Mouse (Mus musculus) ES-Bruce4 (cell line): ENCODE results near the gene Fam20b. TPM values are rescaled to one million over a fixed set of nuclear protein-coding genes. Genes with fewer than 3 reads are reported as not detected.
A peak's percentile ranks its signal among the peaks of the same experiment; 100 is the strongest.

Source experiments
- H3K27ac ChIP-seq: 2 replicates; pipeline ENCODE4 v1.5.1; 2012; ENCODE audit warnings: low read length, inconsistent platforms; ENCODE audit not compliant: insufficient read depth
- H3K27me3 ChIP-seq: 2 replicates; pipeline ENCODE4 v1.6.1; 2012; ENCODE audit warnings: mild to moderate bottlenecking, low read length, inconsistent platforms; ENCODE audit not compliant: control insufficient read depth, poor library complexity, insufficient read depth, severe bottlenecking
- H3K36me3 ChIP-seq: 2 replicates; pipeline ENCODE4 v1.6.1; 2012; ENCODE audit warnings: inconsistent platforms, mild to moderate bottlenecking, low read length, moderate library complexity; ENCODE audit not compliant: control insufficient read depth, poor library complexity, insufficient read depth, severe bottlenecking
- H3K4me1 ChIP-seq: one replicate; pipeline ENCODE4 v1.8.1; 2011; ENCODE audit warnings: low read length; ENCODE audit not compliant: control insufficient read depth, insufficient read depth
- H3K4me3 ChIP-seq: 2 replicates; pipeline ENCODE4 v1.5.1; 2011; ENCODE audit warnings: low read depth, mild to moderate bottlenecking, low read length
- H3K9ac ChIP-seq: 2 replicates; pipeline ENCODE4 v1.6.1; 2012; ENCODE audit warnings: low read depth, mild to moderate bottlenecking, inconsistent platforms; ENCODE audit not compliant: poor library complexity, severe bottlenecking
- H3K9me3 ChIP-seq: replicated peaks from 2 replicates; pipeline ENCODE4 v1.6.1; 2012; ENCODE audit warnings: mild to moderate bottlenecking, low read length, inconsistent platforms; ENCODE audit not compliant: control insufficient read depth, poor library complexity, insufficient read depth, severe bottlenecking
- CTCF ChIP-seq: IDR thresholded peaks from one replicate; pipeline ENCODE4 v1.8.1; 2011; ENCODE audit warnings: low read depth, low read length
- EP300 ChIP-seq: IDR thresholded peaks from 2 replicates; pipeline ENCODE4 v1.6.1; 2011; ENCODE audit warnings: low read depth, low read length; ENCODE audit not compliant: insufficient read depth
- POLR2A ChIP-seq: IDR thresholded peaks from one replicate; pipeline ENCODE4 v1.8.1; 2011; ENCODE audit warnings: low read length; ENCODE audit not compliant: insufficient read depth
- polyA plus RNA-seq: library from polyadenylated mRNA; stranded (reverse); fragments of >200 nt; gene quantifications from 2 replicates; pipeline ENCODE4 v1.2.4, GENCODE M21; 2011; ENCODE audit warnings: low read depth; ENCODE audit not compliant: missing spikeins, insufficient read depth, insufficient read length

Fam20b gene
- polyA plus RNA-seq, 1 experiment = 23.5 TPM

DNA sequence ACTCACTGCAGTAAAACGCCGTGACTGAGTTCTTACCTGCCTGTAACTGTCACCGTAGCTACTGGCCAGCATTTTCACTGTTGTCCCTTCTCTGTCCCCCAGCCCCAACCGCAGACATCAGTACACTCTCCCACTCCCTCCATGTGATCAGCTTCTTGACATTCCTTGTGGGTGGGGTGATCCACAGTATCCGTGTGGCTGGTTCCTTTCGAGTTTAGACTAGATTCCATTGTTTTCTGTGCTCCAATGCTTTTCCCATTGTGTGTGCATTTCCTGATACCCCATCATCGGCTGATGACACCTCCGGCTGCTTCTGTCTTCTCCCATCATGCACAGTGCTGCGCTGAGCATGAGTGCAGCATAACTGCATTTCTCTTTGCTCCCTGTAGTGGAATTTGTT lies 68.3 kb downstream of the Fam20b start:
- Histone ChIP-seq H3K4me3 (no peak overlapping the region), H3K9me3 (no peaks in the 10 kb centered on the region), H3K27ac (no peak overlapping the region), H3K36me3 (peaks cover 3% of the 10 kb centered on the region; the same call in 1 of the 2 replicates), H3K9ac (no peak overlapping the region), H3K4me1 (peaks cover 12% of the 10 kb centered on the region), H3K27me3 (no peaks in the 10 kb centered on the region)
- no peak for TF ChIP-seq CTCF
- no peak for TF ChIP-seq EP300
- TF ChIP-seq POLR2A = no peak

DNA sequence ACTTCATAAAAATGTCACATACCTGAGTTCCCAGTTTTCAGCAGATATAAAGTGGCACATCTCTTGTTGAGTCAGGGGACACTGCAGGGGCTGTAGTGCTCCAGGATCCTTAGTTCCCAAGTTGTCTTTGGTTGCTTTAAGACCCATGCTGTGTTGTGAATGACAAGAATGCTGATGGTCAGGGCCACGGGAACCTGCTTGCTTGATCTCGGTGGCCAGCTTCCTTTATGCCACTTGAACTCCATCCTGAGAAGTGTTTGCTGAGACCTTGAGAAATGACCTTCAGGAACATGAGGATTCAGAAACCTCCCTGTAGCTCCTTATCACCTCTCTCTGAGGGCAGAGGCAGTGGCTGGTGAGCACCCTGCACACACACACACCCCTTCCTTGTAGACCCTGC lies 70.2 kb downstream of the Fam20b start:
- Histone ChIP-seq H3K27ac (peak overlapping the region; percentile 20), H3K4me1 (peaks cover 3% of the 10 kb centered on the region), H3K9me3 (no peaks in the 10 kb centered on the region), H3K27me3 (no peaks in the 10 kb centered on the region), H3K9ac (no peak overlapping the region), H3K4me3 (no peak overlapping the region), H3K36me3 (peaks cover 3% of the 10 kb centered on the region; the same call in 1 of the 2 replicates)
- TF ChIP-seq CTCF = no peak
- TF ChIP-seq POLR2A = no peak
- 0 out of 2 replicates have a peak, but pooled peaks have one; percentile 47 for TF ChIP-seq EP300

DNA sequence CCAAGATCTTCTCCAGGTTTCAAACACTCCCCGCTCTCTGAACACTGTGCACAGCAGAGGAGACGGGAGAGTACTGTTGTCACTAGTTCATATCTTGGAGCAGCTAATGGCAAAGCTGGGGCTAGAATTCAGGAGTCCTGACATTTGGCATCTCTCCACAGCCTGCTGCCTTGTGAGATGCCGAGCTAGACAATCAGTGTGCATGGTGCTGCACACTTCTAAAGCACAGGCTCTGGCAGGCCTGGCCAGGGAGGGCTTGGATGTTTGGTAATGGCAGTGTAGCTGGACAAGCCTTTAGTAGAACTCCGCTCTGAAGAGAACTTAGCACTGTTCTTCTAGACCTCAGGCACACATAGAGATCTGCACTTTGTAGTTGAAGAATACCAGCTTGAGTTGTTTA lies 72.9 kb downstream of the Fam20b start:
- H3K9ac ChIP-seq = no peak overlapping the region
- no peak overlapping the region for H3K27ac ChIP-seq
- H3K4me1 ChIP-seq = peaks cover 1% of the 10 kb centered on the region
- H3K9me3 ChIP-seq = no peaks in the 10 kb centered on the region
- H3K4me3 ChIP-seq = no peak overlapping the region
- no peak for TF ChIP-seq EP300
- TF ChIP-seq POLR2A = no peak
- no peak for TF ChIP-seq CTCF
- no peaks in the 10 kb centered on the region for H3K27me3 ChIP-seq
- peaks cover 9% of the 10 kb centered on the region for H3K36me3 ChIP-seq

DNA sequence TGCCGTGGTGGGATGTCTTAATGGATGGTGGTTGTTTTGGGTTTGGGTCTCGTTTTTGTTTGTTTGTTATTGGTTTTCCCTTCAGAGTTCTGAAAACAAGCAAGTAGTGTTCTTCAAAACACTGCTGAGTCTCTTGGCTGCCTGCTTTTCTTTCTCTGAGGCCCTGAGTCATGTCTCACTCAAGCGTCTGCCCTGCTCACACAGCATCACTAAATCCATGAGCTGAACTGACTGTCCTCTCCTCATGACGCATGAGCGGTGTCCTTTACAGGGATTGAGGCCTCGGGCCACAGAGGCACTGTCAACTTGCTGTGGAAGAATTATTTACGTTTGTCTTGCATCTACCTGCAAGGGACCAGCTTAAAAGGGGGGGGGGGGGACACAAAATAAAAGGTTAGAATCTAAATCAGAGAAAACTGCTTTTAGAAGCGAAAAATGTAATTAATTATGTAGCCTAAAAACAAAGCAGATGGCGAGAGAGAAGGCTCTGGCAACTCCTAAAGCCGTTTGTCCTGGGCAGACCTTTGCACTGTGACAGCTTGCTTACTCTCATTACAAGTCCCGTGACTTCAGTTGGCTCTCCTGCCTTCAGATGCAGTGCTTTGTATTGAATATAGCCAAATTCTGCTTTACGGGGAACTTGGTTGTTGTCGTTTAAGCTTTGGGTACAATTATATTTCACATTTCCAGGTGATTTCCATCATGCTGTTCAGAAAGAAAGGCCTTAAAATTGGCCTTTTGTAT lies 73.9 kb downstream of the Fam20b start:
- peaks cover 1% of the 10 kb centered on the region for H3K4me1 ChIP-seq
- peaks cover 19% of the 10 kb centered on the region for H3K36me3 ChIP-seq
- H3K27me3 ChIP-seq = no peaks in the 10 kb centered on the region
- no peak overlapping the region for H3K27ac ChIP-seq
- no peak for TF ChIP-seq EP300
- no peak for TF ChIP-seq POLR2A
- no peak for TF ChIP-seq CTCF
- no peaks in the 10 kb centered on the region for H3K9me3 ChIP-seq
- H3K9ac ChIP-seq = no peak overlapping the region
- H3K4me3 ChIP-seq = no peak overlapping the region

DNA sequence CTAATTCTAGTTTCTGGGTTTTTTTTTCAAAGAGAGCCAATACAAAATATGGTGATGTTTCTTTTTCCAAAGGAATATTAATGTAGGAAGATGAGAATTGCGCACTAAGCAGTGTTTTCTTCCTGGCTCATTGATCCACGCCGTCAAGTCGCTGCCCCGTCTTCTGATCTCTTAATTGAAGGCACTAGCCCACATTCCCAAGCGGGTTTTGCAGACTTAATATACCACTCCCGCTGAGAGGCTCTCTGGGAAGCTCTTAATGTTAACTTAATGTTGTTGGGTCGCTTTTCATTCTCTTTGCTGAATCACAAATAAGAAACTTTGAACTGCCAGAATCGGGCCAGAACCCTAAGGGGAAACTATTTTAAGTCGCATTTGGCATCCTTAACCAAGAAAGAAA lies 74.8 kb downstream of the Fam20b start:
- H3K9ac ChIP-seq = no peak overlapping the region
- H3K9me3 ChIP-seq = no peaks in the 10 kb centered on the region
- H3K4me1 ChIP-seq = peaks cover under 1% of the 10 kb centered on the region
- H3K36me3 ChIP-seq = peaks cover 24% of the 10 kb centered on the region
- no peak overlapping the region for H3K27ac ChIP-seq
- no peaks in the 10 kb centered on the region for H3K27me3 ChIP-seq
- H3K4me3 ChIP-seq = no peak overlapping the region
- no peak for TF ChIP-seq POLR2A
- TF ChIP-seq CTCF = no peak
- TF ChIP-seq EP300 = no peak

DNA sequence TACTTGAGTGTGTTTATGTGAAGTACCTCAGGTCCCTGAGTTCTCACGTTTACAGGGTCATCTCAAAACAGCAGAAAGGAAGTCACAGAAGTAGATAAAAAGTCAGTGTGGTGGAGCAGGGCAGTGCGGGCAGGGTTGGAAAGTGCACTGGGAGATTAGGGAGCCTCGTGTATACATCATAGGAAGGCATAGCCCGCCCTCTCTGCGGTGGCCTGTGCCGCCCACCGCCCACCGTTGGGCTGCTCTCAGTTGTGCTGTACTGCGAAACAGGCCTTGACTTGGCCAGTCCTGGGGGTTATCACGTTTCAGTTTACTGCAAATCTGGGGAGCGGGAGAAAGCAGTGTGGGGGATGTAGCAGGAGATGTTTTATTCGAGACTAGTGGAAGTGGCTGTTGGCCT lies 76.1 kb downstream of the Fam20b start:
- H3K27ac ChIP-seq = no peak overlapping the region; the same call in 1 of the 2 replicates
- H3K9me3 ChIP-seq = no peaks in the 10 kb centered on the region
- peaks cover 27% of the 10 kb centered on the region for H3K36me3 ChIP-seq
- no peak overlapping the region for H3K9ac ChIP-seq
- no peaks in the 10 kb centered on the region for H3K4me1 ChIP-seq
- no peaks in the 10 kb centered on the region for H3K27me3 ChIP-seq
- TF ChIP-seq POLR2A = no peak
- TF ChIP-seq EP300 = no peak
- TF ChIP-seq CTCF = no peak
- H3K4me3 ChIP-seq = no peak overlapping the region
